Mouse (Mus musculus): Measurements from ENCODE around the gene Drg1. TPM values are rescaled to one million over a fixed set of nuclear protein-coding genes. Genes with fewer than 3 reads are reported as not detected.

Drg1 gene
- polyA plus RNA-seq, 1 experiment from 2014 or later, result 159 TPM

- Histone ChIP-seq H3K9ac (peak overlapping the region; percentile 98), H3K4me1 (replicated peaks) (peaks cover 38% of the 10 kb centered on the region), H3K4me2 (peak overlapping the region; percentile 83), H3K36me3 (peaks cover 38% of the 10 kb centered on the region), H3K27ac (peak overlapping the region; percentile 85; the same call in 1 of the 2 replicates), H3K27me3 (no peaks in the 10 kb centered on the region), H3K4me3 (replicated peaks) (peak overlapping the region; percentile 99), H3K9me3 (replicated peaks) (no peaks in the 10 kb centered on the region)
- no peak for DNase-seq
- 2% methylated on average over 26 of the region's 26 CpGs for WGBS (ENCODE audit: insufficient replicate concordance)
- ATAC-seq (ENCODE audit: low read depth), result no peak
Measured at GRCm38 (mm10) chr11:3265291-3266078, 730 bp downstream of the Drg1 start.

GRCm38 (mm10) chr11:3259537-3259936 lies 6.7 kb downstream of the Drg1 start:
- Histone ChIP-seq H3K36me3 (peaks cover 93% of the 10 kb centered on the region), H3K4me3 (replicated peaks) (no peak overlapping the region), H3K27me3 (no peaks in the 10 kb centered on the region), H3K9ac (peak overlapping the region; percentile 15; the same call in 1 of the 2 replicates), H3K9me3 (replicated peaks) (no peaks in the 10 kb centered on the region), H3K4me1 (replicated peaks) (peaks cover 23% of the 10 kb centered on the region), H3K4me2 (no peak overlapping the region), H3K27ac (no peak overlapping the region)
- 70% methylated on average over 1 of the region's 1 CpGs for WGBS (ENCODE audit: insufficient replicate concordance)
- no peak for DNase-seq
- peak; percentile 80 for ATAC-seq (ENCODE audit: low read depth)

- Histone ChIP-seq H3K4me3 (replicated peaks) (no peak overlapping the region), H3K4me2 (no peak overlapping the region), H3K9ac (no peak overlapping the region), H3K36me3 (peaks cover 98% of the 10 kb centered on the region), H3K27me3 (no peaks in the 10 kb centered on the region), H3K27ac (no peak overlapping the region), H3K9me3 (replicated peaks) (no peaks in the 10 kb centered on the region), H3K4me1 (replicated peaks) (no peaks in the 10 kb centered on the region)
- DNase-seq, result no peak
- 81% methylated on average over 2 of the region's 2 CpGs for WGBS (ENCODE audit: insufficient replicate concordance)
- ATAC-seq (ENCODE audit: low read depth), result no peak
Measured at GRCm38 (mm10) chr11:3247387-3247786, 18.8 kb downstream of the Drg1 start.

- Histone ChIP-seq H3K27ac (no peak overlapping the region), H3K27me3 (no peaks in the 10 kb centered on the region), H3K9ac (no peak overlapping the region), H3K36me3 (peaks cover 96% of the 10 kb centered on the region), H3K4me1 (replicated peaks) (no peaks in the 10 kb centered on the region), H3K4me2 (no peak overlapping the region), H3K4me3 (replicated peaks) (no peak overlapping the region), H3K9me3 (replicated peaks) (no peaks in the 10 kb centered on the region)
- ATAC-seq (ENCODE audit: low read depth), result no peak
- DNase-seq, result no peak
- 82% methylated on average over 4 of the region's 4 CpGs for WGBS (ENCODE audit: insufficient replicate concordance)
Measured at GRCm38 (mm10) chr11:3243771-3244170, 22.4 kb downstream of the Drg1 start.

GRCm38 (mm10) chr11:3242395-3242794 lies 23.8 kb downstream of the Drg1 start:
- Histone ChIP-seq H3K4me1 (replicated peaks) (no peaks in the 10 kb centered on the region), H3K36me3 (peaks cover 96% of the 10 kb centered on the region), H3K9me3 (replicated peaks) (no peaks in the 10 kb centered on the region), H3K27me3 (no peaks in the 10 kb centered on the region), H3K9ac (no peak overlapping the region), H3K4me3 (replicated peaks) (no peak overlapping the region), H3K4me2 (no peak overlapping the region), H3K27ac (no peak overlapping the region)
- DNase-seq (no peak), ATAC-seq (ENCODE audit: low read depth) (no peak)
- WGBS (ENCODE audit: insufficient replicate concordance), result 84% methylated on average over 7 of the region's 7 CpGs

- ATAC-seq (ENCODE audit: low read depth) (no peak), DNase-seq (no peak)
- Histone ChIP-seq H3K27ac (no peak overlapping the region), H3K4me3 (replicated peaks) (no peak overlapping the region), H3K27me3 (no peaks in the 10 kb centered on the region), H3K4me1 (replicated peaks) (no peaks in the 10 kb centered on the region), H3K4me2 (no peak overlapping the region), H3K36me3 (peaks cover 93% of the 10 kb centered on the region), H3K9me3 (replicated peaks) (no peaks in the 10 kb centered on the region), H3K9ac (no peak overlapping the region)
- WGBS (ENCODE audit: insufficient replicate concordance), result 82% methylated on average over 5 of the region's 5 CpGs
Measured at GRCm38 (mm10) chr11:3235277-3235676, 30.9 kb downstream of the Drg1 start.

GRCm38 (mm10) chr11:3233704-3234103 lies 32.5 kb downstream of the Drg1 start:
- peaks cover 92% of the 10 kb centered on the region for H3K36me3 ChIP-seq
- H3K4me2 ChIP-seq, result no peak overlapping the region
- no peak overlapping the region for H3K27ac ChIP-seq
- WGBS (ENCODE audit: insufficient replicate concordance), result 81% methylated on average over 4 of the region's 4 CpGs
- H3K27me3 ChIP-seq, result no peaks in the 10 kb centered on the region
- no peak for DNase-seq
- no peaks in the 10 kb centered on the region for H3K4me1 ChIP-seq (replicated peaks)
- H3K9ac ChIP-seq, result no peak overlapping the region
- no peaks in the 10 kb centered on the region for H3K9me3 ChIP-seq (replicated peaks)
- no peak overlapping the region for H3K4me3 ChIP-seq (replicated peaks)
- ATAC-seq (ENCODE audit: low read depth), result no peak

GRCm38 (mm10) chr11:3232248-3232647 lies 34.0 kb downstream of the Drg1 start:
- Histone ChIP-seq H3K4me3 (replicated peaks) (no peak overlapping the region), H3K4me2 (no peak overlapping the region), H3K27ac (no peak overlapping the region), H3K9ac (no peak overlapping the region), H3K27me3 (no peaks in the 10 kb centered on the region), H3K4me1 (replicated peaks) (no peaks in the 10 kb centered on the region), H3K9me3 (replicated peaks) (no peaks in the 10 kb centered on the region), H3K36me3 (peaks cover 88% of the 10 kb centered on the region)
- DNase-seq (no peak), ATAC-seq (ENCODE audit: low read depth) (no peak)
- WGBS (ENCODE audit: insufficient replicate concordance), result 77% methylated on average over 3 of the region's 3 CpGs

GRCm38 (mm10) chr11:3227113-3227512 lies 39.1 kb downstream of the Drg1 start:
- Histone ChIP-seq H3K4me1 (replicated peaks) (no peaks in the 10 kb centered on the region), H3K27ac (no peak overlapping the region; the same call in 1 of the 2 replicates), H3K36me3 (peaks cover 89% of the 10 kb centered on the region), H3K27me3 (no peaks in the 10 kb centered on the region), H3K4me3 (replicated peaks) (no peak overlapping the region), H3K9ac (no peak overlapping the region), H3K4me2 (no peak overlapping the region), H3K9me3 (replicated peaks) (no peaks in the 10 kb centered on the region)
- 90% methylated on average over 3 of the region's 3 CpGs for WGBS (ENCODE audit: insufficient replicate concordance)
- ATAC-seq (ENCODE audit: low read depth) (no peak), DNase-seq (no peak)

- Histone ChIP-seq H3K4me3 (replicated peaks) (no peak overlapping the region), H3K4me2 (no peak overlapping the region), H3K9me3 (replicated peaks) (no peaks in the 10 kb centered on the region), H3K27me3 (no peaks in the 10 kb centered on the region), H3K4me1 (replicated peaks) (no peaks in the 10 kb centered on the region), H3K36me3 (peaks cover 87% of the 10 kb centered on the region), H3K9ac (no peak overlapping the region), H3K27ac (no peak overlapping the region)
- DNase-seq, result no peak
- no peak for ATAC-seq (ENCODE audit: low read depth)
- WGBS (ENCODE audit: insufficient replicate concordance), result 64% methylated on average over 5 of the region's 5 CpGs
Measured at GRCm38 (mm10) chr11:3223105-3223504, 43.1 kb downstream of the Drg1 start.

GRCm38 (mm10) chr11:3212526-3212925 lies 53.7 kb downstream of the Drg1 start:
- Histone ChIP-seq H3K4me1 (replicated peaks) (no peaks in the 10 kb centered on the region), H3K27ac (no peak overlapping the region), H3K27me3 (no peaks in the 10 kb centered on the region), H3K9me3 (replicated peaks) (no peaks in the 10 kb centered on the region), H3K4me2 (no peak overlapping the region), H3K9ac (no peak overlapping the region), H3K36me3 (peaks cover 90% of the 10 kb centered on the region), H3K4me3 (replicated peaks) (no peak overlapping the region)
- 81% methylated on average over 1 of the region's 1 CpGs for WGBS (ENCODE audit: insufficient replicate concordance)
- no peak for ATAC-seq (ENCODE audit: low read depth)
- DNase-seq, result no peak

GRCm38 (mm10) chr11:3206783-3207182 lies 59.4 kb downstream of the Drg1 start:
- H3K36me3 ChIP-seq, result peaks cover 68% of the 10 kb centered on the region
- no peak for DNase-seq
- no peak for ATAC-seq (ENCODE audit: low read depth)

More at GRCm38 (mm10) chr11:3206783-3207182, 59.4 kb downstream of the Drg1 start:
- Histone ChIP-seq H3K27ac (no peak overlapping the region), H3K9ac (no peak overlapping the region), H3K4me1 (replicated peaks) (peaks cover 18% of the 10 kb centered on the region), H3K4me2 (no peak overlapping the region), H3K9me3 (replicated peaks) (no peaks in the 10 kb centered on the region), H3K4me3 (replicated peaks) (no peak overlapping the region), H3K27me3 (no peaks in the 10 kb centered on the region)
- WGBS (ENCODE audit: insufficient replicate concordance), result 88% methylated on average over 3 of the region's 3 CpGs

Measured in liver, embryonic 13.5 days (tissue).